Mouse (Mus musculus): ENCODE results near the gene Cib1. TPM values are rescaled to one million over a fixed set of nuclear protein-coding genes. Genes with fewer than 3 reads are reported as not detected.

The Cib1 gene
- polyA plus RNA-seq, 1 experiment, result 25.7 TPM

DNA sequence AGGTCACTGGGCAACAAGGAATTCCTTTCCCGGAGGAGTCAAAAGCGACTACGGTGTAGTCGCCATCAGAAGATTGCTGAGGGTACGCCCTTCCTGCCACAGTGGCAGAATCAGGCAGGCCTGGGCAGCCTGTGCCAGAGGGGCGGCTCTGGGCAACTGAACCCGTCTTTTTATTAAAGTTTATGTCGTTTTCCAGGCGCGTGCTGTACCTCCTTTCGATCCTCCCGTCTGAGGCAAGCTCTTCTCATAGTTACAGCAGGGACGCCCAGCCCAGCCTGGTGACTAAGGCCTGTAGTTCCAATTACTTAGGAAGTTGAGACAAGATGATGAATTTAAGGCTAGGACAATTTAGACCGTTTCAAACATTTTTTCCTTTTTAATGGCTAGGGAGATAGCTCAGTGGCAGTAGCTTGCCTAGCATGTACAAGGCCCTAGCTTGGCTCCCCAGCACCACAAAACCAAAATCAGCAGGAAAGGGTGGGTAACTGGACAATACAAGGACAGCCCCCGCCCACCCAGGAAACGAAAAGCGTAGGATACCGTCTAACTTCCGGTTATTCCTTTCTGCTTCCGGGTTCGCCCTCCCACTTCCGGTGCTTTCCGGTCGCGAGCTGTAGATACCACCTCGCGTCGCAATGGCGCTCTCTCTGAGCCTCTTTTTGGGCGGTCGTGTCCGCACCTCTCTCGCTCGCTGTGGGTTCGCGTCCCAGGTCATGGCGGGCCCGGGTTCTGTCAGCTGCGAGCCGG is 28.2 kb upstream of the Cib1 start, which contains the start of gene Ngrn:
Gene Ngrn, plus strand, starts transcription at position 591 of the 747 bp plus-strand sequence.
- peak; percentile 17; the same call in 1 of the 2 replicates for TF ChIP-seq CTCF (IDR thresholded peaks at IDR 0.05; ENCODE audit: borderline replicate concordance, extremely low read depth, insufficient read depth, insufficient read length)
- TF ChIP-seq POLR2A (IDR thresholded peaks at IDR 0.05; ENCODE audit: borderline replicate concordance, extremely low read depth, insufficient read depth, insufficient read length, poor library complexity, severe bottlenecking), result peak; percentile 40; the same call in 1 of the 2 replicates
- peak; percentile 94 for DNase-seq (ENCODE audit: low read depth)

DNA sequence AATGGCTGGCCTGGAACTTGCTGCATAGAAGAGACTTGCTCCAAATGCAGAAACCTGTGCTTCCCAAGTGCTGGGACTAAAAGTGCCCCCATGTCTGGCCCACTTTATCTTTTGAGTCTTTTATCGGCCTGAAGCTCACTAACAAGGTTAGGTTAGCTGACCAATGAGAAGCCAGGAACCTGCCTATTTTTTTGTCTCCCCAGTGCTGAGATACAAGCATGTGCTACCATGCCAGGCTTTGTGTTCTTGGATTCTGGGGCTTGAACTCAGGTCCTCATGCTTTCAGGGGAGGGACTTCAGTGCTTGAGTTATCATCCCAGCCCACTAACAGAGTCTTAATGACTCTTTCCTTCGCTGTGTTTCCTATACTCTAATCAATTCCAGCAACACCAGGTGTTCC is 25.1 kb upstream of the Cib1 start:
- TF ChIP-seq CTCF (IDR thresholded peaks at IDR 0.05; ENCODE audit: borderline replicate concordance, extremely low read depth, insufficient read depth, insufficient read length) (no peak), POLR2A (IDR thresholded peaks at IDR 0.05; ENCODE audit: borderline replicate concordance, extremely low read depth, insufficient read depth, insufficient read length, poor library complexity, severe bottlenecking) (no peak)
- DNase-seq (ENCODE audit: low read depth), result no peak

DNA sequence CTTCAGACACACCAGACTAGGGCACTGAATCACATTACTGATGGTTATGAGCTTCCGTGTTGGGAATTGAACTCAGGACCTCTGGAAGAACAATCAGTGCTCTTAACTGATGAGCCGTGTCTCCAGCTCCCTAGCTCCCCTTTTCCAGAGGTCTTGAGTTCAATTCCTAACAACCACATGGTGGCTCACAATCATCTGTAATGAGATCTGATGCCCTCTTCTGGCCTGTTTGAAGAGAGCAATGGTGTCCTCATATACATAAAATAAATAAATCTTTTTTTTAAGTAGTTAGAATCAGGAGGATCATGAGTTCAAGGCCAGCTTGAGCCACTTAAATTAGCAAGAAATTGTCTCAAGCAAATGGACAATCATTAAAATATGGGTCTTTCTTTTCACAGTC is 23.4 kb upstream of the Cib1 start:
- TF ChIP-seq POLR2A (IDR thresholded peaks at IDR 0.05; ENCODE audit: borderline replicate concordance, extremely low read depth, insufficient read depth, insufficient read length, poor library complexity, severe bottlenecking) (no peak), CTCF (IDR thresholded peaks at IDR 0.05; ENCODE audit: borderline replicate concordance, extremely low read depth, insufficient read depth, insufficient read length) (no peak)
- DNase-seq (ENCODE audit: low read depth), result no peak

DNA sequence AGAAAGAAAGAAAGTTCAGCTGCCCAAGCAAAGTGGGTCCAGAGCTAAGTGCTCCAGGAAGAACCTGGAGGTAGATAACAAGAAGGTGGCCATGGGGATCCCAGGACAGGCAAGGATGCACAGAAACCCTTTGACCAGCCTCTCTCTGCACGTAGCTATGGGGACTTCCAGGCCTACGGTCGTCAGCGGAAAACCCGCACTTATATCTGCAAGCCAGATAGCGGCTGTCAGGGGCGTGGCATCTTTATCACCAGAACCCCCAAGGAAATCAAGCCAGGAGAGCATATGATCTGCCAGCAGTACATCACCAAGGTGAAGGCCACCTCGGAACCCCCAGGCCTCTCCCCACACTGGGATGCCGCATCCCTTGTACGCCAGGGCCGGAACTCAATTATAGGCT is 20.3 kb upstream of the Cib1 start:
- DNase-seq (ENCODE audit: low read depth), result no peak
- TF ChIP-seq CTCF (IDR thresholded peaks at IDR 0.05; ENCODE audit: borderline replicate concordance, extremely low read depth, insufficient read depth, insufficient read length), result no peak
- no peak for TF ChIP-seq POLR2A (IDR thresholded peaks at IDR 0.05; ENCODE audit: borderline replicate concordance, extremely low read depth, insufficient read depth, insufficient read length, poor library complexity, severe bottlenecking)

DNA sequence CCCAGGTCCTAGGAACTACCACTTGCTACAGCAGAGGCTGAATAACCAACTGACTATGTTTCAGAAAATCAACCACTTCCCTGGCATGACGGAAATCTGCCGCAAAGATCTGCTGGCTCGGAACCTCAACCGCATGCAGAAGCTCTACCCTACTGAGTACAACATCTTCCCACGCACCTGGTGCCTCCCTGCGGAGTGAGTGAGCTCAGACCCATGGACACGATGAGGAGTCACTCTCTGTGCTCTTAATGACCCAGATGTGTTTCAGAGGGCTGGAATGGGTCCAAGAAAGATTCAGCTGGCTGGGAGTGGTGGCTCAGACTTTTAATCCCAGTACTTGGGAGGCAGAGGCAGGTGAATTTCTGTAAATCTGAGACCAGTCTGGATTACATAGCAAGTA is 19.8 kb upstream of the Cib1 start:
- TF ChIP-seq CTCF (IDR thresholded peaks at IDR 0.05; ENCODE audit: borderline replicate concordance, extremely low read depth, insufficient read depth, insufficient read length), result no peak
- TF ChIP-seq POLR2A (IDR thresholded peaks at IDR 0.05; ENCODE audit: borderline replicate concordance, extremely low read depth, insufficient read depth, insufficient read length, poor library complexity, severe bottlenecking), result no peak
- no peak for DNase-seq (ENCODE audit: low read depth)

DNA sequence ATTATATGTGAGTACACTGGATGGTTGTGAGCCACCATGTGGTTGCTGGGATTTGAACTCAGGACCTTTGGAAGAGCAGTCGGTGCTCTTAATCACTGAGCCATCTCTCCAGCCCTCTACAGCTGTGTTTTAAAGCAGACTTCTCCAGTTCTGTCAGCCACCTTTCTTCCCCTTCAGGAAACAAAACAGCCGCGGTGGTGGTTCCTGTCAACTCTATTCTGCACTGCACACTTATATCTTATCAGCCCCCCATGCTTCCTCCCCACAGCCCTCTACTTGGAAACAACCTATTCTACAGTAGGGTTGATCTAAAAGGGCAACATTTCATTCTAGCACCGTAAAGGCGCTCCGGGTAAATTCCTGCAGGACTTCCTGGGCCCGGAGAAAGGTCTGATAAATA is 14.2 kb upstream of the Cib1 start:
- TF ChIP-seq POLR2A (IDR thresholded peaks at IDR 0.05; ENCODE audit: borderline replicate concordance, extremely low read depth, insufficient read depth, insufficient read length, poor library complexity, severe bottlenecking), result no peak
- TF ChIP-seq CTCF (IDR thresholded peaks at IDR 0.05; ENCODE audit: borderline replicate concordance, extremely low read depth, insufficient read depth, insufficient read length), result no peak
- DNase-seq (ENCODE audit: low read depth), result peak; percentile 7

DNA sequence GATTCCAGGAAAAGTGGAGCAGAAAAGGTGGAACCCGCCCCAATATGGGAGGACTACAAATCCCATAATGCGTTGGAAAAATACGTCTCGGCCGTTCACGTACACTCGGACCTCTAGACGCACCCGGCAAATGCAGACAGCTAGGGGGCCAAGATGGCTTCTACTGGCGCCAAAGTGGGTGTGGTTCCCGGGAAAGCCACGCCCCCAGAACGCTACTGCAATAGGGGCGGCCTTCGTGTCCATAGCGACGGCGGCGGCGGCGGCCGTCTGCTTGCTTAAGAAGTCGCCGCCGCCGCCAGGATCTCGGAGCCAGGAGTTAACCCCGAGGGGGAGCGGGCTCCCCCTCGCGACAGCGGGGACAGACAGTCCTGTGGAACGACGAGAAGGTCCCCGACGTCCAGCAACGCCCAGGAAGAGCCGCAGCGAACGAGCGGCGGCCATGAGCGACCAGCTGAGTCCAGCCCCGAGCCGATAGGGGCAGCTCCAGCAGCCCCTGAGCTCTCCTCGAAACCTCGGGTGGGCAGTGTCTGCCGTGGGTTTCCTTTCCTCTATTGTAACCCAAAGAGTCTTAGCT is 13.6 kb upstream of the Cib1 start, which contains the start of gene Ttll13:
Gene Ttll13, plus strand, starts transcription at position 229 of the 574 bp plus-strand sequence.
- TF ChIP-seq CTCF (IDR thresholded peaks at IDR 0.05; ENCODE audit: borderline replicate concordance, extremely low read depth, insufficient read depth, insufficient read length) (peak; percentile 51; the same call in 1 of the 2 replicates), POLR2A (IDR thresholded peaks at IDR 0.05; ENCODE audit: borderline replicate concordance, extremely low read depth, insufficient read depth, insufficient read length, poor library complexity, severe bottlenecking) (peak; percentile 69; the same call in 1 of the 2 replicates)

DNA sequence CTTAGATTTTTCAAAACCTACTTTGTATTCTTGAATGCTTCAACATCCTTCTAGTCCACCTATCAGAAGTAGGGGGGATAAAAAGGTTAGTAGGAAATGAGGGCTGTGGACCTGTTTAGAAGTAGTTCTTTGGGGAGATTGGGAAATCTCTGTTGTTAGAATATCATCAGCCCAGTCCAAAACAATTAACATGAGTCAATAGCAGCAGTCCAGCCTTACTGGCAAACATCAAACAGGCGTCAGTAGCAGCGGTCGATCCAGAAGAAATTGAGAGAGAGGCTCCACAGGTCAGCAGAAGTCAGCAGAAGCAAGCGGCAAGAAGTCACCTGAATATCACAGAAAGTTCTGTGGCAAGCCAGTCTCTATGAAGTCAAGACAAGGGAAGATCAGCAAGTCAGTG is 12.2 kb upstream of the Cib1 start:
- no peak for TF ChIP-seq CTCF (IDR thresholded peaks at IDR 0.05; ENCODE audit: borderline replicate concordance, extremely low read depth, insufficient read depth, insufficient read length)
- TF ChIP-seq POLR2A (IDR thresholded peaks at IDR 0.05; ENCODE audit: borderline replicate concordance, extremely low read depth, insufficient read depth, insufficient read length, poor library complexity, severe bottlenecking), result no peak
- no peak for DNase-seq (ENCODE audit: low read depth)

More for the DNA sequence above, 13.6 kb upstream of the Cib1 start, which contains the start of gene Ttll13:
- DNase-seq (ENCODE audit: low read depth), result peak; percentile 100

DNA sequence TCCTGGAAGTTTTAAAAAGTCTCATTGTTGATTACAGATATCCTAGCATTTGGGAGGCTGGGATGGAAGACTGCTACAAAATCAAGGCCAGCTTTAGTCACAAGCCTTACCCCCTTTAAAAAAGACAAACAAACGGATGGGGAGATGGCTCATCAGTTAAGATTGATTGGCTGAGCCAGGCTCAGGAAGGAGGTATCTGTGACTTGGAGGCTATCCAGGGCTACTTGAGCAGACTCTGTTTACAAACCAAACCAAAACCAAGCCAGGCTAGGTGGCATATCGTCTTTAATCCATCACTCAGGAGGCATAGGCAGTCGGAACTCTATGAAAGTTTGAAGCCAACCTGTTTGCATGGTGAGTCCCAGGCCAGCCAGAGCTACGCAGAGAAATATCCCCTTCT is 9.0 kb upstream of the Cib1 start:
- no peak for DNase-seq (ENCODE audit: low read depth)
- TF ChIP-seq POLR2A (IDR thresholded peaks at IDR 0.05; ENCODE audit: borderline replicate concordance, extremely low read depth, insufficient read depth, insufficient read length, poor library complexity, severe bottlenecking) (no peak), CTCF (IDR thresholded peaks at IDR 0.05; ENCODE audit: borderline replicate concordance, extremely low read depth, insufficient read depth, insufficient read length) (no peak)

DNA sequence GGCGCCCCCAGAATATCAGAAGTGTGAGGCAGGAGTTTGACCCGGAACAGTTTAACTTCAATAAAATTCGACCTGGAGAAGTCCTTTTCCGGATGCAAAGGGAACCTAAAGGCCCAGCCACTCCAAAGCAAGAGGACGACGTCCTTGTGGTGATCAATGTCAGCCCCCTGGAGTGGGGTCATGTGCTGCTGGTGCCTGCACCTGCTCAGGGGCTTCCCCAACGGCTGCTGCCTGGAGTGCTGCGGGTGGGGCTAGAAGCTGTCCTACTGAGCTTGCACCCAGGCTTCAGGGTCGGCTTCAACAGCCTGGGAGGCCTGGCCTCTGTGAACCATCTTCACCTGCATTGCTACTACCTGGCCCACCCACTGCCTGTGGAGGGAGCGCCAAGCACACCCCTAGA is 5.9 kb upstream of the Cib1 start:
- TF ChIP-seq CTCF (IDR thresholded peaks at IDR 0.05; ENCODE audit: borderline replicate concordance, extremely low read depth, insufficient read depth, insufficient read length), result no peak
- no peak for TF ChIP-seq POLR2A (IDR thresholded peaks at IDR 0.05; ENCODE audit: borderline replicate concordance, extremely low read depth, insufficient read depth, insufficient read length, poor library complexity, severe bottlenecking)
- no peak for DNase-seq (ENCODE audit: low read depth)

DNA sequence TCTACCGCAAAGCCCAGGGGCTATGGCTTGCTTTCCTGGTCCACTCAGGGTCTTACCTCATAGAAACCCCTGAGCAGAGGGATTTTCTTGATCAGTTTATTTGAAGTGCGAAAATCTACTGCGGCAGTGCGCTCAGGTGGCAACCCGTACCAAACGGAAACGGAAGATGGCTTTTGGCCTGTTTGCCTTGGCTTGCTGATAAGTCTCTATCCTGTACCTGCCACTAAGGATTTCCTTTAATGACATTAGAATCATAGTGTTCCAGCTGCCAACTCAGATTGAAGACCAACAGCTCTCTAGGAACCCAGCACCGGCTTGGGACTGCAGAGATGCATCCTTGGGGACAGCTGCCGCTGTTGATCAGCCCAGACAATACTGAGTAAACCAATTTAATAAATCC is 1.2 kb upstream of the Cib1 start:
- no peak for TF ChIP-seq POLR2A (IDR thresholded peaks at IDR 0.05; ENCODE audit: borderline replicate concordance, extremely low read depth, insufficient read depth, insufficient read length, poor library complexity, severe bottlenecking)
- no peak for TF ChIP-seq CTCF (IDR thresholded peaks at IDR 0.05; ENCODE audit: borderline replicate concordance, extremely low read depth, insufficient read depth, insufficient read length)
- DNase-seq (ENCODE audit: low read depth), result no peak
